Mouse (Mus musculus): ENCODE results near the gene Slc15a5.

DNA sequence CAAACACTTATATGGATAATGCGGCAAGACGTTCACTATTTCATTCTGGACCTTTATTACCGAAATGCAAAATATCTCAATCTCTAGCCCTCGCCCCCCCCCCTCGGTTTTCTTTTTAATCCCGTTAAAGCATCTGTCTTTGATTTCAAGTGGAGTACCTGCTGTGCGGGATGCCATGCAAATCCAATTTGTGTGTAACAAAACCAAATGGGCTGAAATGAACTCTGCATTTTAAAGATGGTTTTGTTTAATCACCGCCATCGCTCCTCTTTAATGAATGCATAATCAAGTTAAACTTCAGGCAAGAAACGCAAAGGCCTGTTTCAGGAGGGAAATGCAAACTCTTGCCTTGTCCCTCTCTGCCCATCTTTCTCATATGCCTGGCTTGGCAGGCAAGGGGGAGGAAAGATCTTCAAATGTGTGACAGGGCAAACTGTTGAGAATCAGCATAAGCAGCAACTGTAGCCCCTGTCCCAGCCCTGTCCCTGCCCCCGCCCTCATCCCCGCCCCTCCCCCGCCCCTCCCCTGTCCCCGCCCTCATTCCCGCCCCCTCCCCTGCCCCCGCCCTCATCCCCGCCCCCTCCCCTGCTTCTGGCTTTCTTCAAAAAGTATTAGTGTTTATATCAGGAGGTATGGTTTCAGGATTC, 122.8 kb downstream of the Slc15a5 start:
- TF ChIP-seq POLR2A (IDR thresholded peaks at IDR 0.05; ENCODE audit: extremely low read depth, insufficient read depth, low read length) (no peak), CTCF (IDR thresholded peaks at IDR 0.05; ENCODE audit: extremely low read depth, insufficient read depth, low read length) (no peak)
